Mouse (Mus musculus) midbrain, embryonic 13.5 days (tissue): ENCODE results near the gene Myl12a. TPM values are rescaled to one million over a fixed set of nuclear protein-coding genes. Genes with fewer than 3 reads are reported as not detected.

Source experiments
- ATAC-seq: fragments of 200-750 bp; cut with Nextera tagmentation; 2 replicates; pipeline ENCODE4 v1.8.0; 2017; ENCODE audit warnings: mild to moderate bottlenecking, moderate TSS enrichment, moderate library complexity
- H3K27ac ChIP-seq: fragments of 300-500 bp; sonication (generic); 2 replicates; pipeline ENCODE4 v1.5.1; 2015; ENCODE audit warnings: inconsistent platforms, mild to moderate bottlenecking, moderate library complexity
- H3K27me3 ChIP-seq: fragments of 300-500 bp; sonication (generic); 2 replicates; pipeline ENCODE4 v1.6.1; 2015; ENCODE audit warnings: mild to moderate bottlenecking, inconsistent platforms
- H3K36me3 ChIP-seq: fragments of 300-500 bp; sonication (generic); 2 replicates; pipeline ENCODE4 v1.6.1; 2015; ENCODE audit warnings: mild to moderate bottlenecking, inconsistent platforms
- H3K4me1 ChIP-seq: fragments of 300-500 bp; sonication (generic); replicated peaks from 2 replicates; pipeline ENCODE4 v1.6.1; 2015; ENCODE audit warnings: inconsistent platforms
- H3K4me2 ChIP-seq: fragments of 300-500 bp; sonication (generic); replicated peaks from 2 replicates; pipeline ENCODE4 v1.6.1; 2015; ENCODE audit warnings: moderate library complexity, mild to moderate bottlenecking, inconsistent platforms
- H3K4me3 ChIP-seq: fragments of 300-500 bp; sonication (generic); replicated peaks from 2 replicates; pipeline ENCODE4 v1.5.1; 2015; ENCODE audit warnings: mild to moderate bottlenecking, inconsistent platforms
- H3K9ac ChIP-seq: fragments of 300-500 bp; sonication (generic); replicated peaks from 2 replicates; pipeline ENCODE4 v1.6.1; 2015; ENCODE audit warnings: mild to moderate bottlenecking, inconsistent platforms
- H3K9me3 ChIP-seq: fragments of 300-500 bp; sonication (generic); 2 replicates; pipeline ENCODE4 v1.6.1; 2016; ENCODE audit warnings: mild to moderate bottlenecking, inconsistent platforms
- WGBS: fragments of 180-500 bp; shearing (Covaris S2); methylation state at CpG from one replicate; pipeline ENCODE4 v1.1.7; 2015; 5-methylcytosine and 5-hydroxymethylcytosine counted together
- polyA plus RNA-seq: library from polyadenylated mRNA; unstranded; fragments of >200 nt; fragmentation: Nextera tagmentation; extraction: Ambion mirVana; gene quantifications from 2 replicates; pipeline ENCODE4 v1.2.1, GENCODE M21; 2015

The Myl12a gene
- polyA plus RNA-seq, 1 experiment from 2014 or later: 154 TPM

GRCm38 (mm10) chr17:70951266-70951665, 51.4 kb downstream of the Myl12a start:
- WGBS: 71% methylated on average over 10 of the region's 10 CpGs
- ATAC-seq: no peak
- no peak overlapping the region for H3K9ac ChIP-seq
- no peaks in the 10 kb centered on the region for H3K36me3 ChIP-seq
- no peaks in the 10 kb centered on the region for H3K27me3 ChIP-seq
- no peaks in the 10 kb centered on the region for H3K4me1 ChIP-seq
- no peaks in the 10 kb centered on the region for H3K9me3 ChIP-seq
- H3K4me2 ChIP-seq: no peak overlapping the region
- no peak overlapping the region for H3K4me3 ChIP-seq
- H3K27ac ChIP-seq: no peak overlapping the region

- H3K27ac ChIP-seq: no peak overlapping the region
- H3K4me2 ChIP-seq: no peak overlapping the region
- no peaks in the 10 kb centered on the region for H3K27me3 ChIP-seq
- 87% methylated on average over 7 of the region's 7 CpGs for WGBS
- H3K9ac ChIP-seq: no peak overlapping the region
- H3K4me1 ChIP-seq: no peaks in the 10 kb centered on the region
- no peaks in the 10 kb centered on the region for H3K9me3 ChIP-seq
- no peaks in the 10 kb centered on the region for H3K36me3 ChIP-seq
- no peak overlapping the region for H3K4me3 ChIP-seq
- no peak for ATAC-seq
Measured at GRCm38 (mm10) chr17:70949171-70949570, 53.5 kb downstream of the Myl12a start.

DNA sequence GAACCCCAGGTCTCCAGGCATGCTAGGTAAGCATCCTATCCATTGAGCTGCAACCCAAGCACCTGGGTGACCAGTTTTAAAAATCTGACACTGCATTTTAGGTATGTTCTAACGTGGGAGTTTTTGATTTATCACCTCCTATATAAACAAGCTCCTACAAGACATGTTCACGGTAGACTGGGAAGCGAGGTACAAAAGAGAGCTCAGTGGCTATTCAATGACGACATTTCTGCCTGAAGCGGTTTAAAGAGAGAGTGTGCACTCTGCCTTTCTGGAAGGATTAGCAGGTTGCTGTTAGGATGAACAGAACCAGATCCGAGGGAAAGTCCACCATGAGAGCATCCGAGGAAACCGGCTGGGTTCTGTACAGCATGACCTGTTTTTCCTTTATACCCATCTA, 54.0 kb downstream of the Myl12a start:
- Histone ChIP-seq H3K9ac (no peak overlapping the region), H3K36me3 (no peaks in the 10 kb centered on the region), H3K27ac (no peak overlapping the region), H3K4me2 (no peak overlapping the region), H3K27me3 (no peaks in the 10 kb centered on the region), H3K4me3 (no peak overlapping the region), H3K9me3 (no peaks in the 10 kb centered on the region), H3K4me1 (no peaks in the 10 kb centered on the region)
- ATAC-seq: no peak
- 34% methylated on average over 8 of the region's 8 CpGs for WGBS

DNA sequence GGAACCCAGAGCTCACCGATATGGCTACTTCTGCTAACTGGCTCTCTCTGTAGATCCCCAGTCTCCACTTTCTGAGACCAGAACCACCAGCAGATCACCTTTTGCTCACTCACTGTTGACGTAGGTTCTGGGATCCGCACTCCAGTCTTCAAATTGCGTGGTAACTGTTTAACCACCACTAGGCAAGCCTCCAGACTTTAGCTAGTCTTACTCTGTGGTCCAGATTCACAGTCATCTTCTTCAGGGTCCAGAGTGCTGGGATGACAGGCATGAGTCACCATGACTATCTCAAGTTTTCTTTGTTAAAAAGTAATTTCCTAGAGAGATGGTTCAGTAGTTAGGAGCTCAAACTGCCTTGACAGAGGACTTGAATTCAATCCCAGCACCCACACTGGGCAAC, 58.9 kb downstream of the Myl12a start:
- Histone ChIP-seq H3K4me3 (no peak overlapping the region), H3K9me3 (no peaks in the 10 kb centered on the region), H3K27ac (no peak overlapping the region), H3K27me3 (no peaks in the 10 kb centered on the region), H3K9ac (no peak overlapping the region), H3K4me1 (no peaks in the 10 kb centered on the region), H3K36me3 (no peaks in the 10 kb centered on the region), H3K4me2 (no peak overlapping the region)
- no peak for ATAC-seq
- 92% methylated on average over 4 of the region's 4 CpGs for WGBS

Other genes with a start within 250 kb of the Myl12a start
- 25.0 and 29.6 TPM in 2 replicates for gene Tgif1, start 149.3 kb downstream of the Myl12a start, polyA plus RNA-seq
- gene Myom1, start 245 bp downstream of the Myl12a start, polyA plus RNA-seq: 1.2 and 1.3 TPM in 2 replicates
- gene Lpin2, start 179.7 kb upstream of the Myl12a start, polyA plus RNA-seq: 35.3 and 35.5 TPM in 2 replicates